Mouse (Mus musculus) E14TG2a.4 (cell line): ENCODE measurements around the gene Ang.

Experiments used
- H3K27me3 ChIP-seq: 2 replicates; pipeline ENCODE4 v1.6.1; 2014; ENCODE audit warnings: low read length, control low read depth; ENCODE audit not compliant: insufficient read depth
- H3K36me3 ChIP-seq: 2 replicates; pipeline ENCODE4 v1.6.1; 2014; ENCODE audit warnings: low read length, control low read depth; ENCODE audit not compliant: insufficient read depth
- H3K4me1 ChIP-seq: replicated peaks from 2 replicates; pipeline ENCODE4 v1.6.1; 2014; ENCODE audit warnings: low read depth, low read length, control low read depth
- H3K4me3 ChIP-seq: replicated peaks from 2 replicates; pipeline ENCODE4 v1.5.1; 2014; ENCODE audit warnings: mild to moderate bottlenecking, low read length
- H3K9me3 ChIP-seq: 2 replicates; pipeline ENCODE4 v1.6.1; 2014; ENCODE audit warnings: low read length, control low read depth
- CTCF ChIP-seq: conservative IDR thresholded peaks from 2 replicates; pipeline ENCODE4 v1.5.1; 2014; ENCODE audit warnings: low read length
- NANOG ChIP-seq: IDR thresholded peaks from 2 replicates; pipeline ENCODE4 v1.6.1; 2014; ENCODE audit warnings: borderline replicate concordance, low read length, mixed read lengths
- POU5F1 ChIP-seq: IDR thresholded peaks from 2 replicates; pipeline ENCODE4 v1.6.1; 2014; ENCODE audit warnings: low read length, borderline replicate concordance

Ang gene

DNA sequence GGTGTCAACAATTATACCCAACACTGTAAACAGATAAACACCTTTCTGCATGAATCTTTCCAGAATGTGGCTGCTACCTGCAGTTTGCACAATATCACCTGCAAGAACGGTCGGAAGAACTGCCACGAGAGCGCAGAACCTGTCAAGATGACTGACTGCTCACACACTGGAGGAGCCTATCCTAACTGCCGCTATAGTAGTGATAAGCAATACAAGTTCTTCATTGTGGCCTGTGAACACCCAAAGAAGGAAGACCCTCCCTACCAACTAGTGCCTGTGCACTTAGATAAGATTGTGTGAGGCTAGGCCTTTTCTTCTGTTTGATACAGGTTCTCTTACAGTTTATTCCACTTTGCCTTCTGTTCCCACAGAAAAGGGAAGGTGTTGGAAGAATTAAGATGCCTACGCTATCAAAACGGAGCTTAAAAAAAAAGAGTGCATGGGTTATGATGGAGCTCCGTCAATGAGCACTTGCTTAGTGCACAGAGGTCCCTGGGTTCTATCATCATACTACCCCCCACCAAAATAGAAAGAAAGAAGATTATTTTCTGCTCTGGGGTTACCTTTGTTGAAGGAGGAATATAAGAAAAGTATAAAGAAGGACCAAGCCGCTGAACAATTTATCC lies 39.5 kb downstream of the Ang start:
- H3K9me3 ChIP-seq: no peaks in the 10 kb centered on the region
- no peaks in the 10 kb centered on the region for H3K36me3 ChIP-seq
- H3K27me3 ChIP-seq: no peaks in the 10 kb centered on the region
- no peak overlapping the region for H3K4me3 ChIP-seq
- H3K4me1 ChIP-seq: peaks cover 23% of the 10 kb centered on the region
- TF ChIP-seq NANOG (no peak), POU5F1 (no peak), CTCF (no peak)

DNA sequence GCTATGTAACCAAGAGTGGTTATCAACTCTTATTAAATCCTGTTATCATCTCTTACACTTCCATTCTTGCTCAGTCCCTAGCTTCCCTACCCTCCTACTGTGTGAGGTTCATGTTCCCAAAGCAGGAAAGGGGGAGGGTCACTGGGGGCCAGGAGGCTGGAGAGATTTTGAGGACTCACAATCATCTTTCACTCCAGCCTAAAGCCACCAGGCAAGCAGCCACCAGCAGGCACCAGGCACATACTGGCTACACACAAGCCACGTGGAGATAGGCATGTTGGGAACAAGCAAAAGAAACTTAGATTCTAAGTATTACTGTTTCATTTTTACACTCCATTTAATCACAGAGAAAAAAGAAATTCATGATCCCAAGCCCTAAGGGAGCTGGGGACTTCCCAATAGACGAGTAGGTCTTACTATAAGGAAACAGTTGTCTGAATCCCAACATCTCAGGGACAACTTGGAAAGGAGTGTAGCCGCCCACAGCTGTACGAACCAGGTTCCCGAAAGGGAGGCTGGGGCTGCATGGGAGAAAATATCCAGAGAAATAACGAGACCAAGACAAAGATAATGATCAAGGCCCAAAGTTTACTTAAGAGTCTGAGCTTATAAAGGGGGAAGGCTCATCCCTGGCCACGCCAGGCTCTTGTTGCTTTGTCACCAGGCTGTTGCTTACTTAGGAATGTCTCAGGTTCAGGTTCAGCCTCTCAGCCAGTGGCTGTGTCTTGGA lies 40.3 kb downstream of the Ang start:
- no peaks in the 10 kb centered on the region for H3K9me3 ChIP-seq
- no peaks in the 10 kb centered on the region for H3K36me3 ChIP-seq
- TF ChIP-seq CTCF: no peak
- H3K27me3 ChIP-seq: no peaks in the 10 kb centered on the region
- H3K4me1 ChIP-seq: peaks cover 23% of the 10 kb centered on the region
- no peak overlapping the region for H3K4me3 ChIP-seq

DNA sequence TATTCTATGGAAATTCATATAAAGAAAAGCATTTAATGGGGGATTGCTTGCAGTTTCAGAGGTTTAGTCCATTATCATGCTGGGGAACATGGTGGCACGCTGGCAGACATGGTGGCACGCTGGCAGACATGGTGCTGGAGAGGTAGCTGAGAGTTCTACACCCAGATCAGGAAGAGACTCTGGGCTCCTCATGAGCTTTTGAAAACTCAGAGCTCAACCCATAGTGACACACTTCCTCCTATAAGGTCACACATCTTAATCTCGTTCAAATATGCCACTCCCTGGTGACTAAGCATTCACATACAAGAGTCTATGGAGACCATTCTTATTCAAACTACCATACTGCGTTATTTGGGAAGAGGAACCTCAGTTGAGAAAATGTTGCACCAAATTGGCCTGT lies 41.4 kb downstream of the Ang start:
- Histone ChIP-seq H3K4me1 (peaks cover 23% of the 10 kb centered on the region), H3K36me3 (no peaks in the 10 kb centered on the region)
- no peak for TF ChIP-seq CTCF
- no peak for TF ChIP-seq POU5F1
- TF ChIP-seq NANOG: no peak

DNA sequence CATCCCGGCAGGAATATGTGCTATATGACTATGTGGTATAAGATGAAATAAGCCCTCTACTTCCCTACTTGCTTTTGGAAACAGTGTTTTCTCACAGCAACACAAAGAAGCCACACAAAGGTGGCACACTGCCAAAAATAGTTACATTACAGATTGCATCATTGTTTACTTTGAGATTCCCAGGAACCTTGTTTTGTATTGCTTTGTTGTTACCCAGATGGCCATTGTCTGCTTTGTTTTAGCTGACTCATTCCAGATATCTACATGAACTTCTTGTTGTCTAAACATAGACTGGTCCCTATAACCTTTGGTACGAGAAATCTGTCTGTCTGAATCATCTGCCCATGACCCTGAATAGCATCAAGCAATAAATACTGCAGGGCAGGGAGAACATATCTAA lies 49.4 kb downstream of the Ang start:
- peaks cover 16% of the 10 kb centered on the region for H3K9me3 ChIP-seq
- no peaks in the 10 kb centered on the region for H3K27me3 ChIP-seq
- H3K36me3 ChIP-seq: no peaks in the 10 kb centered on the region
- no peaks in the 10 kb centered on the region for H3K4me1 ChIP-seq
- no peak for TF ChIP-seq NANOG
- no peak for TF ChIP-seq CTCF
- TF ChIP-seq POU5F1: no peak
- H3K4me3 ChIP-seq: no peak overlapping the region

More for the DNA sequence above, 41.4 kb downstream of the Ang start:
- Histone ChIP-seq H3K9me3 (no peaks in the 10 kb centered on the region), H3K27me3 (no peaks in the 10 kb centered on the region), H3K4me3 (no peak overlapping the region)

DNA sequence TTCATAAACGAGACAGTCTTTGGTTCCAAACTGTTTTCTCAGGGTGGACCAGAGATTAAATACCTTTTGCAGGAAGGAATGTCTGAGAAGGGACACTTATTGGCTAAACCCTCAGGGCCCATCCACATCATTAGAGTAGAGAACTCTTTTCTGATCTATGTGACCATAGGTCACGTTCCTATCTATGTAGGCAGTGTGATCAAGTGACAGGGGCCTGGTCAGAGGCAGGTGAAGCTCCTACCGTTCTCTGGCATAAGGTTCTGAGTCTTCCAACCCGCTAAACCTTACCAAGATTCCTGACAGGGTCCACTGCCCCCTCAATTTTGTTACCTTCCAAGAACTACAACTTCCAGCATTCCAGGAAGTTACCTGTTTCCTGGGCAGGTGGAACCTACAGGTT lies 51.2 kb downstream of the Ang start:
- no peaks in the 10 kb centered on the region for H3K36me3 ChIP-seq
- H3K4me3 ChIP-seq: no peak overlapping the region
- peaks cover 16% of the 10 kb centered on the region for H3K9me3 ChIP-seq
- H3K27me3 ChIP-seq: no peaks in the 10 kb centered on the region
- TF ChIP-seq POU5F1: no peak
- no peak for TF ChIP-seq NANOG
- TF ChIP-seq CTCF: no peak
- peaks cover 14% of the 10 kb centered on the region for H3K4me1 ChIP-seq

DNA sequence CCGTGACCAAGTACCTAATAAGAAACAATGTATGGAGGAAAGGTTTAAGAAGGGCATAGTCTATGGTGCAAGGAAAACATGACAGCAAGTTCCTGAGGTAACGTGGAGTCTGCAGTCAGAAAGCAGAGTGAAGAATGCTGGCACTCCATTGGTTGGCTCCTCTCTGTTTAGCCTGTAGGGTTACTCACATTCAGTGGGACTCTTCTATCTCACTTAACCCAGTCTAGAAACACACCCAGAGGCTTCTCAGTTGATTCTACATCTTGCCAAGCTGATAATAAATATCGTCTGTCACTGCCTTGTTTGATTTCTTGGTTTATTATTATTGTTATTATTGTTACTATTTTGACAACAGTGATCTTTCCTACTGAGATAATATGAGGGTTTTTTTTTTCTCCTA lies 51.6 kb downstream of the Ang start:
- no peaks in the 10 kb centered on the region for H3K36me3 ChIP-seq
- no peak for TF ChIP-seq NANOG
- no peak for TF ChIP-seq POU5F1
- no peak for TF ChIP-seq CTCF
- H3K4me1 ChIP-seq: peaks cover 16% of the 10 kb centered on the region
- H3K27me3 ChIP-seq: no peaks in the 10 kb centered on the region
- H3K4me3 ChIP-seq: no peak overlapping the region
- peaks cover 16% of the 10 kb centered on the region for H3K9me3 ChIP-seq

DNA sequence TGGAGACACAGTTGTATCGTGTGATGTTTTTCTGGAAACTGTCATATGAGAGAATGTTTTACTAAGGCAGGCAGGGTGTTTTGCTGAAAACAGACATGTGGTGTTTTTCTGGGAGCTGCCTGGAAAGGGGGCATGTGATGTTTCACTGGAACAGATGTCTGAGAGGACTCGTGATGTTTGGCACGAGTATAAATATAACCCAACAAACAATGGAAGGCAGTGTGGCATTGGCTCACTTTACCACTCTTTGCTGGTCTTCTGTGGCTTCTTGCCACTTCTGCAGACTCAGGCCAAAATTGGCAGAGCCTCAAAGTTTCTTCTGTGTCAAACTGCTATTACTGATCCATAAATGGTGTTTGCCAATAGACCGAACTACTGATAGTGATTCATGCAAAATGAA lies 52.3 kb downstream of the Ang start:
- Histone ChIP-seq H3K4me3 (no peak overlapping the region), H3K4me1 (peaks cover 16% of the 10 kb centered on the region), H3K36me3 (no peaks in the 10 kb centered on the region), H3K9me3 (peaks cover 16% of the 10 kb centered on the region), H3K27me3 (no peaks in the 10 kb centered on the region; the same call in 1 of the 2 replicates)
- TF ChIP-seq NANOG (no peak), POU5F1 (no peak), CTCF (no peak)

DNA sequence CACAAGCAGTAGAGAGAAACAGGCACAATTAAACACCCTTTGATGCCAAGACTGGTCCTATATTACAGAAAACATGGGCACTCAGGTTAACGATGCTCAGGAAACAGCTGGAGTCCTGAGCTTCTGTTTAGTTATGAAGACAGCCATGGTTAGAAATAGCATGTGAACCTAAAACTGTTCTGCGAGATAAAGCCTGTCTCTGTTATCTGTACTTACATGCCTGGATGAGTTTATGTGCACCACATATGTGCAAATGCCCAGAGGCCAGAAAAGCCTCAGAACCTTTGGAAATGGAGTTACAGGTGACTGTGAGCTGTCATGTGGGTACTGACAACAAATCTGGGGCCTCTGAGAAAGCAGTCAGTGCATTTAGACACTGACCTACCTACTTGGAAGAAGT lies 53.0 kb downstream of the Ang start:
- no peaks in the 10 kb centered on the region; the same call in 1 of the 2 replicates for H3K27me3 ChIP-seq
- TF ChIP-seq CTCF: no peak
- TF ChIP-seq POU5F1: no peak
- TF ChIP-seq NANOG: no peak

More for the DNA sequence above, 53.0 kb downstream of the Ang start:
- H3K9me3 ChIP-seq: peaks cover 16% of the 10 kb centered on the region
- H3K36me3 ChIP-seq: no peaks in the 10 kb centered on the region
- H3K4me3 ChIP-seq: no peak overlapping the region
- peaks cover 16% of the 10 kb centered on the region for H3K4me1 ChIP-seq
